In genomic region chr5:132544176-132544995, GRCm38 (mm10) we compare ENCODE assay signal across 7 mouse cellular contexts. TPM values are rescaled to one million over a fixed set of nuclear protein-coding genes. Genes with fewer than 3 reads are reported as not detected.
DNase-seq lines count a peak whose midpoint lies in the region; ATAC-seq and TF ChIP-seq lines count a peak whose summit lies in the region.

No protein-coding gene starts in this region.

- no peak for TF ChIP-seq EP300 in ES-Bruce4 (IDR thresholded peaks at IDR 0.05; ENCODE audit: insufficient read depth, low read depth, low read length)

- 7% methylated on average over 26 of the region's 26 CpGs for WGBS in embryonic facial prominence, embryonic 13.5 days
- 6% methylated on average over 26 of the region's 26 CpGs for WGBS in limb, embryonic 13.5 days
- 4% methylated on average over 26 of the region's 26 CpGs for WGBS in neural tube, embryonic 13.5 days

- TF ChIP-seq CTCF in ES-Bruce4 (IDR thresholded peaks at IDR 0.05; ENCODE audit: low read depth, low read length): no peak

- DNase-seq in T-cell, adult 2 months (ENCODE audit: low spot score): peak; percentile 2
- DNase-seq in heart, postnatal 14 days: peak; percentile 12 to 21

- H3K27ac ChIP-seq in ES-Bruce4 (ENCODE audit: insufficient read depth, low read length): no peak overlapping the region
- H3K27ac ChIP-seq in embryonic facial prominence, embryonic 13.5 days: peak overlapping the region; percentile 94; the same call in 1 of the 2 replicates
- H3K27ac ChIP-seq in limb, embryonic 13.5 days: no peak overlapping the region
- 0 out of 2 replicates have a peak overlapping the region, but pooled peaks have one; percentile 33 for H3K27ac ChIP-seq in neural tube, embryonic 13.5 days (replicated peaks)

- no peaks in the 10 kb centered on the region for H3K36me3 ChIP-seq in ES-Bruce4 (ENCODE audit: control insufficient read depth, insufficient read depth, low read length, poor library complexity, severe bottlenecking)
- H3K36me3 ChIP-seq in embryonic facial prominence, embryonic 13.5 days: no peaks in the 10 kb centered on the region
- H3K36me3 ChIP-seq in limb, embryonic 13.5 days: no peaks in the 10 kb centered on the region
- H3K36me3 ChIP-seq in neural tube, embryonic 13.5 days: no peaks in the 10 kb centered on the region

- ATAC-seq in embryonic facial prominence, embryonic 13.5 days (ENCODE audit: insufficient number of reproducible peaks, insufficient read depth, low FRiP score, low TSS enrichment, low read depth): no peak
- ATAC-seq in limb, embryonic 13.5 days (ENCODE audit: low FRiP score, low read depth): no peak
- no peak for ATAC-seq in neural tube, embryonic 13.5 days (ENCODE audit: low read depth)
- no peak for ATAC-seq in erythroblast, adult 5-6 weeks (replicated peaks; ENCODE audit: low FRiP score, poor library complexity, severe bottlenecking)

- intact Hi-C loops in heart, postnatal 14 days (cut with DNase I): loop anchor here (5.0 kb wide), 5 partner anchors 57 to 312 kb away; no protein-coding TSS in a partner anchor

- H3K4me1 ChIP-seq in ES-Bruce4 (ENCODE audit: control insufficient read depth, insufficient read depth, low read length): no peaks in the 10 kb centered on the region
- peaks cover 19% of the 10 kb centered on the region for H3K4me1 ChIP-seq in embryonic facial prominence, embryonic 13.5 days
- H3K4me1 ChIP-seq in limb, embryonic 13.5 days: peaks cover 16% of the 10 kb centered on the region
- peaks cover 25% of the 10 kb centered on the region for H3K4me1 ChIP-seq in neural tube, embryonic 13.5 days (replicated peaks)

- TF ChIP-seq POLR2A in ES-Bruce4 (IDR thresholded peaks at IDR 0.05; ENCODE audit: insufficient read depth, low read length): no peak

- H3K27me3 ChIP-seq in ES-Bruce4 (ENCODE audit: control insufficient read depth, insufficient read depth, low read length, poor library complexity, severe bottlenecking): peaks cover 11% of the 10 kb centered on the region
- H3K27me3 ChIP-seq in embryonic facial prominence, embryonic 13.5 days: no peaks in the 10 kb centered on the region; the same call in 1 of the 2 replicates
- 0 out of 2 replicates have a peak, but pooled peaks cover 3% of the 10 kb centered on the region for H3K27me3 ChIP-seq in limb, embryonic 13.5 days
- H3K27me3 ChIP-seq in neural tube, embryonic 13.5 days: peaks cover 10% of the 10 kb centered on the region; the same call in 1 of the 2 replicates

- peak overlapping the region; percentile 95 for H3K9ac ChIP-seq in ES-Bruce4 (ENCODE audit: low read depth, poor library complexity, severe bottlenecking)
- H3K9ac ChIP-seq in embryonic facial prominence, embryonic 13.5 days: peak overlapping the region; percentile 92
- peak overlapping the region; percentile 90 for H3K9ac ChIP-seq in limb, embryonic 13.5 days
- H3K9ac ChIP-seq in neural tube, embryonic 13.5 days: peak overlapping the region; percentile 89

- no peaks in the 10 kb centered on the region for H3K9me3 ChIP-seq in ES-Bruce4 (replicated peaks; ENCODE audit: control insufficient read depth, insufficient read depth, low read length, poor library complexity, severe bottlenecking)
- no peaks in the 10 kb centered on the region for H3K9me3 ChIP-seq in embryonic facial prominence, embryonic 13.5 days
- no peaks in the 10 kb centered on the region for H3K9me3 ChIP-seq in limb, embryonic 13.5 days
- no peaks in the 10 kb centered on the region for H3K9me3 ChIP-seq in neural tube, embryonic 13.5 days

- H3K4me3 ChIP-seq in ES-Bruce4 (ENCODE audit: low read depth, low read length): peak overlapping the region; percentile 74
- peak overlapping the region; percentile 89 for H3K4me3 ChIP-seq in embryonic facial prominence, embryonic 13.5 days
- H3K4me3 ChIP-seq in limb, embryonic 13.5 days: peak overlapping the region; percentile 81
- H3K4me3 ChIP-seq in neural tube, embryonic 13.5 days: peak overlapping the region; percentile 71

- peak overlapping the region; percentile 73 for H3K4me2 ChIP-seq in embryonic facial prominence, embryonic 13.5 days
- H3K4me2 ChIP-seq in limb, embryonic 13.5 days (replicated peaks): peak overlapping the region; percentile 81
- peak overlapping the region; percentile 75 for H3K4me2 ChIP-seq in neural tube, embryonic 13.5 days

RNA-seq across cellular contexts. Expression of gene Auts2, which starts 1.2 kb away (rescaled TPM):
- polyA plus RNA-seq in ES-Bruce4 (2011; ENCODE audit: insufficient read depth, insufficient read length, low read depth, missing spikeins): 22.6 and 23.4 TPM in 2 replicates
- polyA plus RNA-seq in embryonic facial prominence, embryonic 13.5 days (2015; fragmentation: Nextera tagmentation; extraction: Ambion mirVana): 69.8 and 77.2 TPM in 2 replicates
- total RNA-seq in heart, postnatal 14 days (2021): 10 to 100 TPM; 43.1 to 47.3 TPM
- polyA plus RNA-seq in limb, embryonic 13.5 days (2015; fragmentation: Nextera tagmentation; extraction: Ambion mirVana): 55.1 and 57.6 TPM in 2 replicates
- polyA plus RNA-seq in neural tube, embryonic 13.5 days (2015; fragmentation: Nextera tagmentation; extraction: Ambion mirVana): 72.6 and 82.2 TPM in 2 replicates
- total RNA-seq in erythroblast, adult 5-6 weeks (2015; ENCODE audit: low replicate concordance): 0.63 and 1.2 TPM in 2 replicates
- total RNA-seq in erythroblast, adult 5-6 weeks (2017; ENCODE audit: low replicate concordance): 0.34 and 4.9 TPM in 2 replicates

Comparison
In these comparisons a context has a peak if more than half of its experiments do, and no peak if none do; other contexts are left out.
1. H3K27ac ChIP-seq: peak in embryonic facial prominence, embryonic 13.5 days (single experiment) and neural tube, embryonic 13.5 days (single experiment); none in ES-Bruce4 (single experiment) and limb, embryonic 13.5 days (single experiment).
2. Peak in every context shown above with its lines, with median percentiles within 50 percentile points of each other: H3K4me3 ChIP-seq, H3K9ac ChIP-seq and H3K4me2 ChIP-seq.